Mouse (Mus musculus): ENCODE results near the gene Stard3. TPM values are rescaled to one million over a fixed set of nuclear protein-coding genes. Genes with fewer than 3 reads are reported as not detected.

The Stard3 gene
- total RNA-seq, 4 experiments from 2014 or later, result 35.5 to 41.0 (median 36.5) TPM

GRCm38 (mm10) chr11:98393317-98393716, 35.1 kb downstream of the Stard3 start:
- no peak for DNase-seq (ENCODE audit: low spot score in 2 of 2)

- no peak for DNase-seq (ENCODE audit: low spot score in 2 of 2)
These were observed 36.1 kb downstream of the Stard3 start for GRCm38 (mm10) chr11:98394301-98394700.

- no peak for DNase-seq (ENCODE audit: low spot score in 2 of 2)
These were observed 36.9 kb downstream of the Stard3 start for GRCm38 (mm10) chr11:98395041-98395440.

- no peak for DNase-seq (ENCODE audit: low spot score in 2 of 2)
These were observed 39.8 kb downstream of the Stard3 start for GRCm38 (mm10) chr11:98397946-98398345.

- peak; percentile 89 to 91 for DNase-seq (ENCODE audit: low spot score in 2 of 2)
These were observed 42.1 kb downstream of the Stard3 start, which contains the start of gene Pgap3 for GRCm38 (mm10) chr11:98400161-98400726. Gene Pgap3 (minus strand): TSS chr11:98400490.

- DNase-seq (ENCODE audit: low spot score in 2 of 2), result no peak
These were observed 42.6 kb downstream of the Stard3 start for GRCm38 (mm10) chr11:98400816-98401215.

GRCm38 (mm10) chr11:98406621-98407020, 48.5 kb downstream of the Stard3 start:
- DNase-seq (ENCODE audit: low spot score in 2 of 2), result no peak

GRCm38 (mm10) chr11:98408872-98409271, 50.7 kb downstream of the Stard3 start:
- no peak for DNase-seq (ENCODE audit: low spot score in 2 of 2)

GRCm38 (mm10) chr11:98409341-98409822, 51.2 kb downstream of the Stard3 start:
- no peak for DNase-seq (ENCODE audit: low spot score in 2 of 2)

- DNase-seq (ENCODE audit: low spot score in 2 of 2), result no peak
These were observed 54.2 kb downstream of the Stard3 start, which contains the start of gene Erbb2 for GRCm38 (mm10) chr11:98412273-98412796. Gene Erbb2 (plus strand): TSS chr11:98412470.

GRCm38 (mm10) chr11:98412797-98413301, 54.7 kb downstream of the Stard3 start:
- DNase-seq (ENCODE audit: low spot score in 2 of 2), result no peak

GRCm38 (mm10) chr11:98413731-98414130, 55.6 kb downstream of the Stard3 start:
- no peak for DNase-seq (ENCODE audit: low spot score in 2 of 2)

GRCm38 (mm10) chr11:98414162-98414561, 56.0 kb downstream of the Stard3 start:
- no peak for DNase-seq (ENCODE audit: low spot score in 2 of 2)

- DNase-seq (ENCODE audit: low spot score in 2 of 2), result no peak
These were observed 58.9 kb downstream of the Stard3 start for GRCm38 (mm10) chr11:98417074-98417473.

- DNase-seq (ENCODE audit: low spot score in 2 of 2), result no peak
These were observed 60.1 kb downstream of the Stard3 start for GRCm38 (mm10) chr11:98418273-98418672.

GRCm38 (mm10) chr11:98418939-98419547, 60.9 kb downstream of the Stard3 start:
- no peak for DNase-seq (ENCODE audit: low spot score in 2 of 2)

GRCm38 (mm10) chr11:98426592-98426991, 68.4 kb downstream of the Stard3 start:
- DNase-seq (ENCODE audit: low spot score in 2 of 2), result no peak

- no peak for DNase-seq (ENCODE audit: low spot score in 2 of 2)
These were observed 70.3 kb downstream of the Stard3 start for GRCm38 (mm10) chr11:98428436-98428835.

Measured in layer of hippocampus, adult 8-10 months (tissue).